Mouse (Mus musculus): ENCODE results near the gene Atg9a. TPM values are rescaled to one million over a fixed set of nuclear protein-coding genes. Genes with fewer than 3 reads are reported as not detected.
A peak's percentile ranks its signal among the peaks of the same experiment; 100 is the strongest.

Atg9a gene
- polyA plus RNA-seq, 1 experiment from 2014 or later, result 53.6 TPM

GRCm38 (mm10) chr1:75229158-75229557, 37.2 kb upstream of the Atg9a start:
- no peak for DNase-seq (ENCODE audit: low spot score)
- Histone ChIP-seq H3K9ac (no peak overlapping the region), H3K36me3 (replicated peaks; ENCODE audit: control insufficient read depth, insufficient read depth) (no peaks in the 10 kb centered on the region), H3K9me3 (ENCODE audit: control insufficient read depth, low read length) (no peaks in the 10 kb centered on the region), H3K4me2 (replicated peaks) (no peak overlapping the region), H3K4me1 (replicated peaks; ENCODE audit: control insufficient read depth, insufficient read depth, low read length) (no peaks in the 10 kb centered on the region), H3K4me3 (replicated peaks; ENCODE audit: low read length) (no peak overlapping the region), H3K27ac (no peak overlapping the region), H3K27me3 (ENCODE audit: control insufficient read depth, insufficient read depth, low read length) (no peaks in the 10 kb centered on the region)
- 79% methylated on average over 4 of the region's 4 CpGs for WGBS
- ATAC-seq (ENCODE audit: low FRiP score), result no peak

- WGBS, result 65% methylated on average over 1 of the region's 1 CpGs
- no peak for ATAC-seq (ENCODE audit: low FRiP score)
- H3K4me1 ChIP-seq (replicated peaks; ENCODE audit: control insufficient read depth, insufficient read depth, low read length), result no peaks in the 10 kb centered on the region
- H3K36me3 ChIP-seq (replicated peaks; ENCODE audit: control insufficient read depth, insufficient read depth), result no peaks in the 10 kb centered on the region
- H3K4me2 ChIP-seq (replicated peaks), result no peak overlapping the region
- no peak overlapping the region for H3K27ac ChIP-seq
- H3K9me3 ChIP-seq (ENCODE audit: control insufficient read depth, low read length), result no peaks in the 10 kb centered on the region
- no peak for DNase-seq (ENCODE audit: low spot score)
- peaks cover 4% of the 10 kb centered on the region; the same call in 1 of the 2 replicates for H3K27me3 ChIP-seq (ENCODE audit: control insufficient read depth, insufficient read depth, low read length)
- no peak overlapping the region for H3K4me3 ChIP-seq (replicated peaks; ENCODE audit: low read length)
- H3K9ac ChIP-seq, result no peak overlapping the region
These were observed 35.7 kb upstream of the Atg9a start for GRCm38 (mm10) chr1:75227653-75228052.

- no peak overlapping the region for H3K4me3 ChIP-seq (replicated peaks; ENCODE audit: low read length)
- peaks cover 11% of the 10 kb centered on the region for H3K27me3 ChIP-seq (ENCODE audit: control insufficient read depth, insufficient read depth, low read length)
- DNase-seq (ENCODE audit: low spot score), result no peak
- H3K36me3 ChIP-seq (replicated peaks; ENCODE audit: control insufficient read depth, insufficient read depth), result no peaks in the 10 kb centered on the region
- WGBS, result 78% methylated on average over 2 of the region's 2 CpGs
- H3K4me2 ChIP-seq (replicated peaks), result no peak overlapping the region
- no peaks in the 10 kb centered on the region for H3K9me3 ChIP-seq (ENCODE audit: control insufficient read depth, low read length)
- no peaks in the 10 kb centered on the region for H3K4me1 ChIP-seq (replicated peaks; ENCODE audit: control insufficient read depth, insufficient read depth, low read length)
- ATAC-seq (ENCODE audit: low FRiP score), result no peak
- no peak overlapping the region for H3K27ac ChIP-seq
- H3K9ac ChIP-seq, result no peak overlapping the region
These were observed 34.1 kb upstream of the Atg9a start for GRCm38 (mm10) chr1:75226138-75226537.

- ATAC-seq (ENCODE audit: low FRiP score), result no peak
- no peaks in the 10 kb centered on the region for H3K4me1 ChIP-seq (replicated peaks; ENCODE audit: control insufficient read depth, insufficient read depth, low read length)
- DNase-seq (ENCODE audit: low spot score), result no peak
- no peaks in the 10 kb centered on the region for H3K9me3 ChIP-seq (ENCODE audit: control insufficient read depth, low read length)
- no peak overlapping the region for H3K27ac ChIP-seq
- no peak overlapping the region for H3K9ac ChIP-seq
- WGBS, result 72% methylated on average over 3 of the region's 3 CpGs
- peaks cover 18% of the 10 kb centered on the region for H3K27me3 ChIP-seq (ENCODE audit: control insufficient read depth, insufficient read depth, low read length)
- no peak overlapping the region for H3K4me2 ChIP-seq (replicated peaks)
- no peak overlapping the region for H3K4me3 ChIP-seq (replicated peaks; ENCODE audit: low read length)
- no peaks in the 10 kb centered on the region for H3K36me3 ChIP-seq (replicated peaks; ENCODE audit: control insufficient read depth, insufficient read depth)
These were observed 33.5 kb upstream of the Atg9a start for GRCm38 (mm10) chr1:75225473-75225872.

DNA sequence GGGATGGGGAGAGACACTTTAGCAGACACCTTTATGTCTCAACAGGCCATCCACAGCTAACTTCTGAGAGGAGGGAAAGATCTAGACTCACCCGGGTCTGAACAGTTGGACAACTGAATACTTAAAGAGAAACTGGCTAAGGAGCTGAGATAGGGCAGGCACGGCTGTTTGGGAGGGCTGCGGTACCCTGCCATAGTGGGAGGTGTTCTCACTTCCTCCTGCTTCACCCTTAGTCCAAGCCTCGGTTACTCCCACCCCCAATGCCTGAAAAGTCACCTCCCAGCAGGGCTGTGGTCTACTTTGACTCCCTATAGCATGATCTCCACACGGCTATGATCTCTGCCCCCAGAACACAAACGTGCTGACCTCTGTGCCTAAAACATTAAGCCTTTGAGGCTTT, 31.5 kb upstream of the Atg9a start:
- Histone ChIP-seq H3K9me3 (ENCODE audit: control insufficient read depth, low read length) (no peaks in the 10 kb centered on the region), H3K27me3 (ENCODE audit: control insufficient read depth, insufficient read depth, low read length) (peaks cover 37% of the 10 kb centered on the region), H3K4me3 (replicated peaks; ENCODE audit: low read length) (no peak overlapping the region), H3K4me1 (replicated peaks; ENCODE audit: control insufficient read depth, insufficient read depth, low read length) (peaks cover 10% of the 10 kb centered on the region), H3K9ac (no peak overlapping the region), H3K36me3 (replicated peaks; ENCODE audit: control insufficient read depth, insufficient read depth) (no peaks in the 10 kb centered on the region), H3K27ac (no peak overlapping the region), H3K4me2 (replicated peaks) (no peak overlapping the region)
- 75% methylated on average over 6 of the region's 6 CpGs for WGBS
- ATAC-seq (ENCODE audit: low FRiP score) (no peak), DNase-seq (ENCODE audit: low spot score) (no peak)

GRCm38 (mm10) chr1:75222926-75223325, 30.9 kb upstream of the Atg9a start:
- no peak for DNase-seq (ENCODE audit: low spot score)
- WGBS, result 83% methylated on average over 6 of the region's 6 CpGs
- Histone ChIP-seq H3K36me3 (replicated peaks; ENCODE audit: control insufficient read depth, insufficient read depth) (no peaks in the 10 kb centered on the region), H3K4me3 (replicated peaks; ENCODE audit: low read length) (no peak overlapping the region), H3K9me3 (ENCODE audit: control insufficient read depth, low read length) (no peaks in the 10 kb centered on the region), H3K27me3 (ENCODE audit: control insufficient read depth, insufficient read depth, low read length) (peaks cover 43% of the 10 kb centered on the region), H3K4me2 (replicated peaks) (no peak overlapping the region), H3K27ac (no peak overlapping the region), H3K9ac (no peak overlapping the region), H3K4me1 (replicated peaks; ENCODE audit: control insufficient read depth, insufficient read depth, low read length) (peaks cover 13% of the 10 kb centered on the region)
- ATAC-seq (ENCODE audit: low FRiP score), result no peak

DNA sequence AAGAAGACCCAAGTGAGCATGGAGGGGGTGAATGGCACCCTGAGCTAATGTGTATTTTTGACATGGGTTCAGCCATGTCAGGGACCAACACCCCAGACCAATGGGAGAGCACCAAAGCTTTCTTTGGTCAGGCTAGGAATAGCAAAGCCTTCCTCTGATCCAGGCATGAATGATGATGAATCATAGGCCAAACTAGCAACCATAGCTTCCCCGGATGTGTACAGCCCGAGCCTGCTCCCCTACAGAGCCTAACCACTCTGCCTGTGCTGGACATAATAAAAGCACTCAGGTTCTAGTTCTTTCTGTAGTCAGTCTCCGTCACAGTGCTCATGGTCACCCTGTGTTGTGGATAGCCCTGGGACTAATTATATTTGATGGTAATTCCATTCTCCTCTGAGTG, 29.5 kb upstream of the Atg9a start:
- peaks cover 13% of the 10 kb centered on the region for H3K4me1 ChIP-seq (replicated peaks; ENCODE audit: control insufficient read depth, insufficient read depth, low read length)
- H3K27me3 ChIP-seq (ENCODE audit: control insufficient read depth, insufficient read depth, low read length), result peaks cover 56% of the 10 kb centered on the region
- no peaks in the 10 kb centered on the region for H3K9me3 ChIP-seq (ENCODE audit: control insufficient read depth, low read length)
- no peak overlapping the region for H3K4me3 ChIP-seq (replicated peaks; ENCODE audit: low read length)
- no peak overlapping the region for H3K27ac ChIP-seq
- WGBS, result 76% methylated on average over 3 of the region's 3 CpGs
- ATAC-seq (ENCODE audit: low FRiP score) (no peak), DNase-seq (ENCODE audit: low spot score) (no peak)
- H3K9ac ChIP-seq, result no peak overlapping the region
- no peak overlapping the region for H3K4me2 ChIP-seq (replicated peaks)
- no peaks in the 10 kb centered on the region for H3K36me3 ChIP-seq (replicated peaks; ENCODE audit: control insufficient read depth, insufficient read depth)

- ATAC-seq (ENCODE audit: low FRiP score), result peak; percentile 69
- under 1% methylated on average over 34 of the region's 34 CpGs for WGBS
These were observed 27.5 kb upstream of the Atg9a start, which contains the start of gene Tuba4a for GRCm38 (mm10) chr1:75219531-75219930. TSS of gene Tuba4a (minus strand) at chr1:75219865.

DNA sequence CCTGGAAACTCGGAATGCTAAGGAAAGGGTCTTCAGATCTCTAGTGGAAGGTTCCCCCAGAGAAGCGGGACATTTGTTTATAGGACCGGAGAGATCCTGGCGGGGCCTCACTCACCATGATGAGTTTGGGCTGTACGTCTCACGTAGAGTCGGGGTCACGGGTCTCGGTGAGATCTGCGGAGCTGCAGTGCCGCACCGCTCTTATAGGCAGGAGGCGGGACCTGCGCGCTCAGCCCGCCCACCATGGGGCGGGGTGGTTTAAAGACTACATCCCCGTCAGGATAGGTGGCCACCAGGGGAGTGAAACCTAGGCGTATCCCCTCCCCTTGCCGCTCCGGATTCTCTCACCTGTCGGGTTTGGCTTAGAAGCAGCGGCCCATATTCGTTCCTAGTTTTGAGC, 27.1 kb upstream of the Atg9a start:
- under 1% methylated on average over 24 of the region's 24 CpGs for WGBS
- peaks cover 61% of the 10 kb centered on the region for H3K27me3 ChIP-seq (ENCODE audit: control insufficient read depth, insufficient read depth, low read length)

More at GRCm38 (mm10) chr1:75219531-75219930, 27.5 kb upstream of the Atg9a start, which contains the start of gene Tuba4a:
- DNase-seq (ENCODE audit: low spot score), result no peak
- Histone ChIP-seq H3K9ac (peak within 1 kb of the TSS; percentile 58), H3K27ac (no peak within 1 kb of the TSS), H3K4me3 (replicated peaks; ENCODE audit: low read length) (peak within 1 kb of the TSS; percentile 53), H3K4me1 (replicated peaks; ENCODE audit: control insufficient read depth, insufficient read depth, low read length) (peaks cover 13% of the 10 kb centered on the region), H3K27me3 (ENCODE audit: control insufficient read depth, insufficient read depth, low read length) (peaks cover 61% of the 10 kb centered on the region), H3K4me2 (replicated peaks) (peak within 1 kb of the TSS; percentile 89), H3K36me3 (replicated peaks; ENCODE audit: control insufficient read depth, insufficient read depth) (peaks cover 10% of the 10 kb centered on the region), H3K9me3 (ENCODE audit: control insufficient read depth, low read length) (no peaks in the 10 kb centered on the region)

More for the DNA sequence above, 27.1 kb upstream of the Atg9a start:
- no peaks in the 10 kb centered on the region for H3K9me3 ChIP-seq (ENCODE audit: control insufficient read depth, low read length)
- peak overlapping the region; percentile 58 for H3K9ac ChIP-seq
- H3K4me2 ChIP-seq (replicated peaks), result peak overlapping the region; percentile 89
- ATAC-seq (ENCODE audit: low FRiP score) (peak; percentile 82), DNase-seq (ENCODE audit: low spot score) (peak; percentile 75)
- H3K4me3 ChIP-seq (replicated peaks; ENCODE audit: low read length), result peak overlapping the region; percentile 53
- peaks cover 14% of the 10 kb centered on the region for H3K36me3 ChIP-seq (replicated peaks; ENCODE audit: control insufficient read depth, insufficient read depth)
- H3K4me1 ChIP-seq (replicated peaks; ENCODE audit: control insufficient read depth, insufficient read depth, low read length), result peaks cover 13% of the 10 kb centered on the region
- no peak overlapping the region for H3K27ac ChIP-seq
